Mouse (Mus musculus) layer of hippocampus, postnatal 36 days (tissue): ENCODE measurements around the gene Zkscan14. TPM values are rescaled to one million over a fixed set of nuclear protein-coding genes. Genes with fewer than 3 reads are reported as not detected.
A peak's percentile ranks its signal among the peaks of the same experiment; 100 is the strongest.
"Not testable (repeated sequence)": the region's sequence is repeated elsewhere in the genome, so short reads cannot be mapped to it uniquely, and the experiment has no call there.

ENCODE experiments used
- DNase-seq, 2 experiments: peaks; one replicate each; pipeline ENCODE4 v3.0.0; 2022
- total RNA-seq, 2 experiments: library from RNA; stranded (reverse); gene quantifications; 2 replicates each; pipeline ENCODE4 v1.2.3; 2021

The Zkscan14 gene
- total RNA-seq: 10 to 100 TPM; 11.0 to 11.5 TPM

DNA sequence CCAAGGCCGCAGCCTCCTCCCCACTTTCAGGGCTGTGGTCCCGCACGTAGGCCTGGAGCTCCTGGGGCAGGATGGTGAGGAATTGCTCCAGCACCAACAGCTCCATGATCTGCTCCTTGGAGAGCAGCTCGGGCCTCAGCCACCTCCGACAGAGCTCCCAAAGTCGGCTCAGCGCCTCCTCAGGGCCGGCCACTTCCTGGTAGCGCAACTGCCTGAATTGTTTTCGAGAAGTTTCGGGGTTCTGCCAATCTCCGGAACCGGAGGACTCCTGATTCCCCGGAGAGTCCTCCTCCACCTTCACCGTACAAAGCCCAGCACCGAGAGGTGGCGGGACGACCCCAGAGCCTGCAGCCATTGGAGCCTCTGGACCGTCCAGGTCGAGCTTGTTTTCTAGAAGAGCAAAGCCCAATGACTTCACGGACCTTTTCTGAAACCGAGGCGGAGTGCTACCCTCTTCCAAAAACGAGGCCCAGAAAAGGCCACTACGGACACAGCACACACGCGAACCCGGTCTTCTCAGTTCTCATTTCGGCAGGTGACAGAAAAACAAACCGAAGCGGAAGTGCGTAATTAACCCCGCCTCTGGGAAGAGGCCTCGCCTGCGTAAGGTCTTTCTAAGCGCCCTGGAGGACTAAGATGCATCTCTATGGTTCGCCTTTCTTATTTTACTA is at the start of gene Zkscan14:
TSS of gene Zkscan14 (minus strand) at position 548 of the 671 bp plus-strand sequence.
- peak; percentile 69 to 76 for DNase-seq

DNA sequence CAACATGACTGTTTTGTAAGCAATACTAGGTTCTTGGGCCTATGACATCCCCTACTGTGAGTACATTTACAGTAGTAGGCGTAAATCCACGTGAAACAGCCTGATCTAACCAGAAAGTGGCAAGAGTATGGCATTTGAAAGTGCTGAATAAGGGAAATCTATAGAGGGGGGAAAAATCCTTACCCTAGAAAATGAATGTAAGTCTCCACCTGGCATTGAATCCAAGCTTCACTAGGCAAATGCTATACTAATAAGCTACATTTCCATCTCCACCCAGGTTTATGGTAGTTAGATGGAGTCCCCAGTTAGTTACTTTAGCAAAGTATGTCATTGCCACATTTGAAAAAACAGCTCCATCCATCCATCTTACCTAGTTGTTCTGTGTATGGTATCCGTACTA is 47.9 kb upstream of the Zkscan14 start:
- DNase-seq: no peak

DNA sequence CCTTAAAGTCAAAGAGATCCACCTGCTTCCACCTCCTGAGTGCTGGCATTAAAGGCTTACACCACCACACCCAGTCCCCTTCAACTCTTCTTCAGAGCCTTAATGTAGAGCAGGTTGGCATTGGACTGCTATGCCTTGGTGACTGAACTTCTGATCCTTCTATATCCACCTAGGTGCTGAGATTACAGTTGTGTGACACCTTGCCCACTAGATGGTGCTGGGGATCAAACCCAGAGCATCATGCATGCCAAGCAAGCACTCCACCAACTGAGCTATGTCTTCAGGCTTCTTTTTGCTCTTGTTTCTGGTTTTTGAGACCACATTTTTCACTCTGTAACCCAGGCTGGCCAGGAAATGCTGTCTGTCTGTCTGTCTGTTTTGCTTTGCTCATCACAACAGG is 33.0 kb upstream of the Zkscan14 start:
- no peak for DNase-seq

DNA sequence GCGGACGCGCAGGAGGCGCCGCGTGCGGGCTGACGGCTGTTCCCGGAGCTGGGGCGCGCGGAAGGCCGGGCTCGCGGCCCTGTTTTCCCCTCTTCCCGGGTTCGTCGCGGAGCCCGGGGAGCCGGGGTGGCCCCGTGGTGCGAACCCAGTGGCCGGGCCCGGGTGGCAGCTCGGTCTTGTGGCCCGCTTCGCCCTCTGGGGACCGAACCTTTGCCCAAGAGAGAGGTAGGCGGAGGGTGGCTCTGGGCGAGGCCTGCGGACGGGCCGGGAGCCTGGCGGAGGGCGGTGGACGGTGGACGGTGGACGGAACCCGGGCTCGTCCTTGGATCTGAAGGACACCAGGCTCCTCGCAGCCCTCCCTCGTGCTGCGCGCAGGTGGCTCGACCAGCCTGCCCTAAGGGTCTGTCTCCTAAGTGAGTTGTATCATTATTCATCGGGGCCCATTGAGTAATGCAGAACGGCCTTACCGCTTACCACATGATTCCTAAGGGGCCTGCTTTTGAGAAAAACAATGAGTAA is 30.3 kb upstream of the Zkscan14 start:
- DNase-seq: peak in 1 of 2 experiments; percentile 10

DNA sequence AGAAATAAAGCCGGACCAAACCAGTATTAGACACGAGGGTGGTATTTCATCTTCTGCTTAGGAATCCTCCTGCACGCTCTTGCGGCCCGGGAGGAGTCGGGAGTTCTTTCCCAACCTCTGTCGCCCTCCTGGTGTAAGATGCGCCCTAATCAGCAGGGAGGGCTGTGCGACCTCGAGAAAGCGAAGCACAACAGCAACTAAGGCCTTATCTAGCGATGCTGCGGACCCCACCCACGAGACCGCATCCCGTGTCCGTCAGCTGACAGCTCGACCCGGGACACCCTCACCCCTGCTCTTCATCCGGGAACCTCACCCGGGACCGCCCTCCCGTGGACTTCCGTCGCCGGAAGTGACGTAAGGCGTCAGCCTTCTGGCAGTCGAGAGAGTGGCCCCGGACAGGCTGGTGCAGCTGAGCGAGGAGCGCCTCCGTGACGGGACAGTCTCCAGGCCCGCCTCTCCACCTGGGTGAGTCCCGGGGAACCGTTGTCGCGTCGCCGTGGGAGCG is 29.8 kb upstream of the Zkscan14 start, which contains the start of gene Zfp655:
TSS of gene Zfp655 (plus strand) at position 349 of the 505 bp plus-strand sequence.
- DNase-seq: peak; percentile 98

DNA sequence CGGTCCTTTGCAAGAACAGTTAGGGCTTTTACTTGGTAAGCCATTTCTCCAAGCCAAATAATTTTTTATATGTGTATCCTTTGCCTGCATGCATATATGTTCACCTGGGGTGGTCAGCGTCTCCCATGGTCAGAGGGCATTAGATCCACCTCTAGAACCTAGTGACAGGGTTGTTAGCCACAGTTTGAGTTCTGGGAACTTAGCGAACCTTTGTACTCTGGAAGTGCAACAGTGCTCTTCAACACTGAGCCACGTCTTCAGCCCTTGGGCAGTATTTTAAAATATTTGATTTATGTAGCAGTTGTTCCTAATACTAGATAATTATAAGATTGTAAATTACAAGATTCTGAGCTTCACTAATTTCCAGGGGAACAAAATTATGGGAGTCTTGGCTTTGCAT is 29.0 kb upstream of the Zkscan14 start:
- no peak for DNase-seq

DNA sequence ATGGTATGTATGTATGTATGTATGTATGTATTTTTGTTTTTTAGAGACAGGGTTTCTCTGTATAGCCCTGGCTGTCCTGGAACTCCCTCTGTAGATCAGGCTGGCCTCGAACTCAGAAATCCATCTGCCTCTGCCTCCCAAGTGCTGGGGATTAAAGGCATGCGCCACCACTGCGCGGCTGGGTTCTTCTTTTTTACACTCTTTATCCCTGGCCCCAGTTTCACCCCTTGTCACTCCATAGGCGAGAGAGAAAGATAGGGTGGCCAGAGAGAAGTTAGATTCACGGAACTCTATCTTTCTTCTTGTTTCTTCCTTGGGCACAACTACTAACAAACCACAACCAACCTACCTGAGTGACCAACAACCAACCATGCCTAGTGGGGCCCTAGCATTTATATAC is 27.6 kb upstream of the Zkscan14 start:
- DNase-seq: not testable (repeated sequence)

DNA sequence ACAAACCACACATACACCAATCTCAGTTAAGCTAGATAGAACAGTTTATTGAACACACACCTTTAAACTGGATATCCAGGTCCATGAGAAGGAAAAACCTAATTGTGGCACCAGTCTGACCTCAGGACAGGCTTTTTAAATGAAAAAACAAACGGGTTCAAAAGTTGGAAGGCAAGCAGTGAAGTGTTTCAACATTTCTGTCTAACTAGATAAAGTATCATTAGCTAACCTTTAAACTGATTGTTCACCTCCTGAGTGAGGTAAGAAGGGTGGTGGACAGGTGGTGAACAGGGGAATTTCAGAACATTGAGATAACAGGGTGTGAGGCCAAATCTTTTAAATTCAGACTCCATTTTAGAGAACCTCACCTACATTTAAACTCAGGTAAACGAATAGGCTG is 24.8 kb upstream of the Zkscan14 start:
- no peak for DNase-seq

DNA sequence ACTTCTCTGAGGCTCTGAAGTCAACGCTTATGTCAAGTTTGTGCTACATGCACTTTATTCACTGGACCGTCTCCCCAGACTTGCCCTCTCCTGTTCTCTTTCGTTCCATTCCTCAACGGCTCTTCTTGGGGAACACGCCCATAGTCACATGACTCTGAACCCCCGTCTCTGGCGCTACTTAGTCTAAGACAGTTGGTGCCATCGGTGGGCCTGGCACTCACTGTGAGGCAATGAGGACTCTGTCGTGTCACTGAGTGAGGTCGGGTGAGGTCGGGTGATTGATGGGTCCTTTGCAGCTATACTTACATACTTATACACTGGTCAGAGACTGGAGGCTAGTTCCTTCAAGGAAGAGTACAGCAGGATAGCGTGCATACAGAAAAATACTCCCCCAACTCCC is 21.7 kb upstream of the Zkscan14 start:
- no peak for DNase-seq

DNA sequence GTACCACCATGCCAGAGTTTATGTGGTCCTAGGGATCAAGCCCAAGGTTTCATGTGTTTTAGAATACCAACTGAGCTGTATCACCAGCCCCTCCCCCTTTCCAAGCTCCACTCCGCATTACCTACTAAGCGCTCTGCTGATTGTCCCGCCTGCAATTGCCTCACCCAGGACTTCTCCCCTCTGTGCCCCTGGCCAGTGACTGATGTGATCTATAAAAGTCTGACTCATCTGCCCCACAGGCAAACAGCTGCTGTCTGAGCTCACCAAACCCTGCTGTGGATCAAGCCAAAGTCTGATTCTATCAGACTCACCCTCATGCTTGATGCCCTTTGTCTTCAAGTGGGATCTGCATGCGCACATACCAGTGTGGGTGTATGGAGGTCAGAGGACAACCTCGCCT is 21.2 kb upstream of the Zkscan14 start:
- no peak for DNase-seq

DNA sequence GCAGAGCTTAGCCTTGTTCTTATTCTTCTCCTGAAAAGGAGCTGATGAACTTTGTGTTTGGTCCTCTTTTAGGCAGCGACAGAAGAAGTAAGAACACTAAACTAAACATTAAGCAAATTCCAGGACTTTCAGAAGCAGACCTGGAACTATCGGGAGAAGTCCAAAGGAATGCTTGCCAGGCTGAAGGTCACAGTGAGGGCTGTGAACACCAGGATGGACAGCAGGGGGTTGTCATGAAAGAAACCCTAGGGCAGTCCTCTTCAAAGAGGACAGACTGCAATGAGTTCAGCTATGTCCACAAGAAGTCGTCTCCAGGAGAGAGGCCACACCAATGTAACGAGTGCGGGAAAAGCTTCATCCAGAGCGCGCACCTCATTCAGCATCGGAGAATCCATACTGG is 18.3 kb upstream of the Zkscan14 start:
- no peak for DNase-seq

DNA sequence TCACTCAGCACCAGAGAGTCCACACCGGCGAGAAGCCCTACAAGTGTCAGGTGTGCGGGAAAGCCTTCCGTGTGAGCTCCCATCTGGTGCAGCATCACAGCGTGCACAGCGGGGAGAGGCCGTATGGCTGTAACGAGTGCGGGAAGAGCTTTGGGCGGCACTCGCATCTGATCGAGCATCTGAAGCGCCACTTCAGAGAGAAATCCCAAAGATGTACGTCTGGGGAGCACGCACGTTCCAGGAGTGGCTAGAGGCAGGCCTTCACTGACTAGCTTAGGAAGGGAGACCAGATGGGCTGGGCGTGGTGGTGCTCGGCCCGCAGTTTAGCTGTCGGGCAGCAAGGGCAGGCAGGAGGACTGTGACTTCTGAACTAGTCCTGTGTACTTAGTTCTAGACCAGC is 17.0 kb upstream of the Zkscan14 start:
- DNase-seq: no peak

DNA sequence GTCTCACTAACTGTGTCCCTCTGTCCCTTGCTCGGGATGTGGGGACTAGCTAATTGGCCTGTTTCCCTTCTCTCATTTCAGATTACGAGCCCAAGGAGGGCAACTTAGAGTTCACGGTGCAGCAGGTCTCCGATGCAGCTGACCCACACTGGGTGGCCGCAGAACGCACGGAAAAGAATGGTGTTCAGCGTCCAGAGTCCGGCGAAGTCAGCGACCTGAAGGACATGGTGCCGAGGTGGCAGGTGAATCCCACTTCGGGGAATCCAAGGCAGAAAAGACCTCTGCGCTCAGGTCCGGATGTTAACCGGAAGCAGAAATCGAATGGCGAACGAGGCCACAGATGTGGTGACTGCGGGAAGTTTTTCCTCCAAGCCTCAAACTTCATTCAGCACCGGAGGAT is 16.5 kb upstream of the Zkscan14 start:
- DNase-seq: no peak

DNA sequence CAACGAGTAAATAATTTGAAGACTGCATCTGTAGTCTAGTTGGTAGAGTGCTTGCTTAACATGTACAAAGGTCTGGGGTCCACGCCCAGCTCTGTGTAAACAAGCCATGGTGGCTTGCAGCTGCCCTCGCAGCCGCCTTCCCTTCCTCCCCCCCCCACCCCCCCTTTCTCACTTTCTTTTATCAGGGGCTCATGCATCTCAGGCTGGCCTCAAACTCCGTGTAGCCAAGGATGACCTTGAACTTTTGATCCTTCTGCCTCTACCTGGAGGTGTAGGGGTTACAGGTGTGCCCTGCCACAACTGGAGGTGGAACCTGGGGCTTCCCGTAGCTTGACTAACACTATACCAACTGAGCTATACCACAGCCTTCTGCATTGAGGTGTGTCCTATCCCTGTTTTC is 16.1 kb upstream of the Zkscan14 start:
- DNase-seq: no peak

DNA sequence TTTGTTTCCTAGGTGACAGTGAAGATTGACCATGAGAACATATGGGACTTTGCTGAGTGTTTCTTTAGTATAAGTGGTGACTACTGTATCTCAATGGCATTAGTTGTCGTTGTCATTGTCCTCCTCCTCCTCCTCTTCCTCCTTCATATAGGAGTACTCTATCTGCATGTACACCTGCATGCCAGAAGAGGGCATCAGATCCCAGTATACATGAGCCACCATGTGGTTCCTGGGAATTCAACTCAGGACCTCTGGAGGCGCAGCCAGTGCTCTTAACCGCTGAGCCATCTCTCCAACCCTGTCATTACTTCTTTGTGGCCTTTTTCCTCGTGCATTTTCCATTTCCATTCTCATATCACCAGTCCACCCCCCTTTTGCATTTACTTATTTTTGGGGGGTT is 13.0 kb upstream of the Zkscan14 start:
- DNase-seq: no peak

DNA sequence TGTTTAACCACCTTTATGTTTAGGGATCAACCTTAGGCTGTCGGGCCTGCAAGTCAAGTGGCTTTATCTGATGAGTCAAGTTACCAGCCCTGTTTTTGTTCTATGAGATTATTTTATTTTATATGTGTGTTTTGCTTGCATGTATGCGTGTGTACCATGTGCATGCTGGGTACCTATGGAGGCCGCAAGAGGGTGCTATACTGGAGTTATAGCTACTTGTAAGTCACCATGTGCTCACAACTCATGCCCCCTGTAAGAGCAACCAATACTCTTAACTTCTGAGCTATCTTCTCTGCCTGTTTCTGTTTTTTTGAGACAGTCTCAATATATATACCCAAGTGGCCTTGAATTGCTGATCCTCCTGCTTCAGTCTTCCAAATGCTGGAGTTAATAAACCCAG is 11.8 kb upstream of the Zkscan14 start:
- no peak for DNase-seq

DNA sequence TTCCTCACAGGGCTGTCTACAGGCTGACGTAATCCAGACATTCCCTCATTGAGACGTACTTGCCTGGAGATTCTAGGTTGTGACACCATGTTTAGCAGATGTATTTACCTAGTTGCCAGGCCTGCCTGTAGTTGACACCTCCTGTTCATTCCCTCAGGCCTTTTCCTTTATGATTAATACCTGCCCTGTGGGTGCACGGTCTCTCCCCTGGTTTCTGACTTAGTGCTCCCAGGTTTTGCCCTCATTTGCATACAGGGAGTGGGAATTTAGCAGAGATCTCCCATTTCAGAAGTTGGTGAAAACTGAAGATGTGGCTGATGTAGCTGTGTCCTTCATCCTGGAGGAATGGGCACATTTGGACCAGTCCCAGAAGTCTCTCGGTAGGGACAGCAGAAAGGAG is 10.5 kb upstream of the Zkscan14 start:
- no peak for DNase-seq

DNA sequence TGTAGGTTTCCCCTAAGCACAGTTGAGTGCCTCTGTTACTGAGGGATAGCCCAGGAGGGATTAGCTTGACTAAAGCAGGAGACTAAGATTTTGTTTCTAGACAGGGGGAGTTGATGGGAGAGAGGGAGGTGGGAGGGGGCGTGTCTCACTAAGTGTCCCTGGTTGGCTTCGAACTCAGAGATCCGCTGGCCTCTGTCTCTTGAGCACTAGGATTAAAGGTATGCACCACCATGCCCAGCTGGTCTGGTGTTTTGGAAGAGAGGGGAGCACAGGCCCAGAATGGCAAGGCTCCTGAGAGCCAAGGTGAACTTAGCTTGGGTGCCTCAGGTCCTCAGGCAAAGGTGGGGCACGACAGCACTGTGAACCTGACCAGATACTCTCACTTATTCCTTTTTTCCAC is 9.7 kb upstream of the Zkscan14 start:
- DNase-seq: no peak

DNA sequence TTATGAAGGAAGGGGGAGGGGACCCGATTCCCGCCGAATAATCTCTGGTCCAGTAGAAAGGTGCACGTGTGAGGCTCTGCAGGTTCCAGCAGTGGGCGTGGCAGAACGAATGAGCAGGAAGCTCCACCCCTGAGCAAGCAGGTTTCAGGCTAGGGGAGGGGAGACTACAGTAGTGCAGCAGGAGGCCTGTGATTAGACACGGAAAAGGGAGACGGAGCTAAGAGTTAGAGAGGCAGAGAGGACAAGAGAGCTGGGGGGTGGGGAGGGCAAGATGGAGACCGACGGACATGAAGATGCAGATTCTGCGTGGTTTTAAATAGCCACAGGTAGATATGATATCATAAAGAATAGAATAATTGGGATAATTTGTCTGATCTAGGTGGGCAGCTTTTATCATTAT is 6.7 kb upstream of the Zkscan14 start:
- DNase-seq: not testable (repeated sequence)

DNA sequence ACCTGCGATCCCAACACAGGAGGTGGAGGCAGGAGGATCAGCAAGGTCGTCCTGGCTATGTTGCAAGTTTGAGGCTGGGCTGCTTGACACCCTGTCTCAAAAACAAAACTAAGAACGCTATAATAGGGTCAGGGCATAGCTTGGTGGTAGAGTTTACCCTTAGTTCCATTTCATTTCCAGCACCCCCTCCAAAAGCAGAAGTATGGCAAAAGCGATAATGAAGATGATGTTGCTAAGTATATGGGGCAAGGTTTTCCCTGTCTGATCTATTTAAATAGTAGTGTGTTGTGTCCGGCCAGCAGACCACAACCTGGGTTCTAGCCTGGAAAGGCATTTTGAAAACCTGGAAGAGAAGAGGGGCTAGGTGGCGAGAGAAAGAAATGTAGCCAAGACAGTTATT is 6.3 kb upstream of the Zkscan14 start:
- DNase-seq: no peak

DNA sequence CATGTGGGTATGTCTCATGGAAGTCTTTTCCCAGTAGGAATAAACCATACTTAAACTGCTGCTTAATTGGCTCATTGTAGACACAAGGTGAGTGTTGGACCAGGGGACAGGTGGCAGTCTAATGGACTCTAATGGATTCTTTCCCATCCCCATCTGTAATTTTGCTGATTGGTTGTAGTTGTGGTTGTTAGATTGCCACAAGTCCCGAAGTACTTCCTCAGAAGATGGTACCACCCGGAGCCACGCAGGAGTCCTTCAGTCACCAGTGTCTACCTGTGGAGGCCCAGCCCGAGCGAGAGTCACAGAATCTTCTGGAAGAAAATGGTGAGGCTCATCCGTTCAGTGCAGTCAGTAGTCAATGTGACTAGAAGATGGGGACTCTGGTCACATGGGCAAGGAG is 5.7 kb upstream of the Zkscan14 start:
- DNase-seq: no peak

DNA sequence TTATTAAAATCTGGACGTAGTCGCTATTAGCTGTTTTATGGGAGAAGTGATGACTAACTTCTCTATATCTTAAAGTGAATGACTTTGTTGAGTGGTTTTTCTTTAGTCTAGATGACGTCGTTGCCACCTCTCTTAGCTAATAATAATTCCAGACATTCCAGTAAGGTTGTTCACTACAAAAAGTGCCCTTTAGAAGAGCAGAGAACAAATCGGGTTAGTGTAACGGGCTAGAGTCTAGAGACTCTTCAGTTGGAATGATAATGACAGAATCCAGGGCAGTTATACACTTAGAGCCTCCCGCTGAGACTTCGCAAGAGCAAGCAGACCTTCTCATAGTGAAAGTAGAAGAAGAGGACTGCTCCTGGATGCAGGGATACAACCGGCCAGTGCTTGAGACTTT is 3.4 kb upstream of the Zkscan14 start:
- no peak for DNase-seq

DNA sequence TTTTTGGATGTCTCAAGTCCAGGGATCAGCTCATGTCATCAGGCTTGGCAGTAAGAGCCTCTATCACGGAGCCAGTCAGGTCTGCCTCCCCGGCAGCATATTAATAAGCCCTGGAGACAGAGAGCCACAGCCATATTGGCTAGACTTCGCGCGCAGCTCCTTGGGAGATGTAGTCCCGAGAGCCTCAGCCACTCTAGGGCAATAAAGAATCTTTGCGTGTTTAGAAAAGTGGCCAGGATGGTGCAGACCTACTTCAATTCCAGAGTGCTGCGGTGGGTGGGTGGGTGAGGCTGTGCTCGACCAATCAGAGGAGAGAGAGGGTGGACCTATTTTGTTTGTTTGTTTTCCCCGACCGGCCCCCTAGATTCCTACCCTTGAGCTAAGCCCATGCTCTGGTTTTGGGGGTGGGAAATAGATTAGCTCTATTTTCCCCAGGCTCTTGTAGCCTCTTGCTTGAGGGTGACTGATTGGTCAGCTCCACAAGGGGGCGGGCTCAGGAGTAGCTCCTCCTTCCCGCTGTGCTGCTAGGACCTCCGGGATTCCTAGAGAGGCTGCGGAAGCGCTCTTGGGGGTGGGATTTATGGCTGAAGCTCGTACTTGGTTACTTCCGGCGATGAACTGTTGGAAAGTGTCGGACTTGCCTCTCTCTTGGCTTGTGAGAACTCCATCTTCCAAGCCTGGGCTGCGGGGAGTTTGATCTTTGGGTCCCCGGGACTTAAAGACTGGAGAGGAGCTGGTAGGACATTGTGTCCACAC is 2.4 kb upstream of the Zkscan14 start, which contains the start of gene Zkscan5:
TSS of gene Zkscan5 (plus strand) at position 627 of the 756 bp plus-strand sequence.
- DNase-seq: peak; percentile 97

DNA sequence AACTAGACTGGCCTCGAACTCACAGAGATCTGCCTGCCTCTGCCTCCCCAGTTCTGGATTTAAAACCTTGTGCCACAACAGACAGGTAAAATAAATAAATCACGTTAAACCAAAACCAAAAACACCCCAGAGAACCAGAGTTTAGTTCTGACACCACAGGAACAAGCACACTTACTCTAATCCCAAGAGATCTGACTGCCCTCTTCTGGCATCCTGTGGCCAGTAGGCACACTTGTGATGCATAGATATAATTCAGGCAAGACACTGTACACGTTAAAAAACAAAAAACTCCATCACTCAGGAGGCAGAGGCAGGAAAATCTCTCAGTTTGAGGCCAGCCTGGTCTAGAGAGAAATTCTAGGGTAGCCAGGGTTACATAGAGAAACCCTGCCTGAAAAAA is 778 bp upstream of the Zkscan14 start:
- DNase-seq: no peak
